Comparison of ENCODE assay signal across 8 mouse cellular contexts in genomic region chr9:29409216-29409907, GRCm38 (mm10).
DNase-seq lines count a peak whose midpoint lies in the region; ATAC-seq and TF ChIP-seq lines count a peak whose summit lies in the region.

No protein-coding gene starts in this region.

- peak; percentile 57 for DNase-seq in heart, adult 11 months
- DNase-seq in heart, adult 9 months (ENCODE audit: low spot score in 2 of 2): no peak
- peak; percentile 1 for DNase-seq in A20 (ENCODE audit: low read depth, low spot score)
- peak; percentile 80 to 82 for DNase-seq in kidney, postnatal 4 days
- DNase-seq in neural tube, embryonic 10.5 days (ENCODE audit: extremely low spot score, low spot score): peak; percentile 68

- no peak for TF ChIP-seq POLR2A in bone marrow macrophage, adult 2 months (IDR thresholded peaks at IDR 0.05; ENCODE audit: borderline replicate concordance, low read depth, low read length)
- no peak for TF ChIP-seq POLR2A in embryonic fibroblast, embryonic 13.5 days (IDR thresholded peaks at IDR 0.05; ENCODE audit: low read depth, low read length)

- no peak for ATAC-seq in monocyte, adult 5-6 weeks (replicated peaks; ENCODE audit: insufficient number of reproducible peaks, low FRiP score, low TSS enrichment, poor library complexity, severe bottlenecking)

- H3K4me3 ChIP-seq in bone marrow macrophage, adult 2 months (ENCODE audit: insufficient read depth, low read length): no peak overlapping the region
- H3K4me3 ChIP-seq in embryonic fibroblast, embryonic 13.5 days (ENCODE audit: insufficient read depth, low read length): no peak overlapping the region

- peak; percentile 64 for TF ChIP-seq CTCF in bone marrow macrophage, adult 2 months (IDR thresholded peaks at IDR 0.05; ENCODE audit: low read depth, low read length)
- TF ChIP-seq CTCF in embryonic fibroblast, embryonic 13.5 days (IDR thresholded peaks at IDR 0.05; ENCODE audit: borderline replicate concordance, insufficient read depth, low read length): peak; percentile 62; the same call in 1 of the 2 replicates

- no peak overlapping the region for H3K27ac ChIP-seq in bone marrow macrophage, adult 2 months (ENCODE audit: insufficient read depth, low read depth, low read length)
- H3K27ac ChIP-seq in embryonic fibroblast, embryonic 13.5 days (ENCODE audit: insufficient read depth, low read length): no peak overlapping the region

- H3K4me1 ChIP-seq in bone marrow macrophage, adult 2 months (ENCODE audit: control insufficient read depth, insufficient read depth, low read length): no peaks in the 10 kb centered on the region
- H3K4me1 ChIP-seq in embryonic fibroblast, embryonic 13.5 days (ENCODE audit: control insufficient read depth, insufficient read depth, low read length): no peaks in the 10 kb centered on the region

Comparison
In these comparisons a context has a peak if more than half of its experiments do, and no peak if none do; other contexts are left out.
1. DNase-seq: peak in heart, adult 11 months (single experiment), A20 (single experiment), kidney, postnatal 4 days (2 of 2) and neural tube, embryonic 10.5 days (single experiment); none in heart, adult 9 months (0 of 2).